Mouse (Mus musculus): ENCODE measurements around the gene Lbh.

DNA sequence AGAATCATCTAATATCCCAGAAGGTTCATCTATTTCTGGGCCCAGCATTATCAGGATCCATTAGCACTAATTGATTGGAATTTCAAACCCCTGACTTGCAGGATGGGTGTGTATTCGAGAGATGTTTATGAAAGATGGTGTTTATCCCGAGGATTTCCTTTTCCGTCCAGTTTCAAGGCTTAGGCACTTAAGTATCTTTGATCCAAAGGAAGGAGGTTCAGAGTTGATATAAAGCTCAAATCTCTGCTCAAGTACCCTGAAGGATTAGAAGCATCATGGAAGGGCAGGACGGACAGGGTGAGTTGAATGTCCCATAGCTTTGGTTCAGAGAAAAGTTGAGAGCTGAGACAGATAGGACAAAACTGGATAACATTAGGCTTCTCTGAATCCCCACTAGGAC, 15.0 kb downstream of the Lbh start:
- no peak for TF ChIP-seq CTCF (IDR thresholded peaks at IDR 0.05; ENCODE audit: low read depth)
- TF ChIP-seq EP300 (IDR thresholded peaks at IDR 0.05; ENCODE audit: low read depth): no peak
